In genomic region chr8:121116591-121117185, GRCm38 (mm10) we compare ENCODE assay signal across 8 mouse cellular contexts. TPM values are rescaled to one million over a fixed set of nuclear protein-coding genes. Genes with fewer than 3 reads are reported as not detected.
DNase-seq lines count a peak whose midpoint lies in the region; ATAC-seq and TF ChIP-seq lines count a peak whose summit lies in the region.

No protein-coding gene starts in this region.

- no peak; a peak in 1 of 6 replicates for TF ChIP-seq CTCF in MEL (IDR thresholded peaks at IDR 0.05 in 2 of 3, conservative IDR thresholded peaks at IDR 0.05 in 1 of 3; ENCODE audit: control insufficient read depth in 1 of 3, insufficient read depth in 1 of 3, low read depth in 2 of 3, low read length in 3 of 3, poor library complexity in 1 of 3, severe bottlenecking in 1 of 3)
- no peak for TF ChIP-seq CTCF in small intestine, adult 2 months (IDR thresholded peaks at IDR 0.05; ENCODE audit: extremely low read depth, insufficient read length, insufficient replicate concordance, low read depth, low read length)

- intact Hi-C loops in left cerebral cortex, postnatal 4 days (cut with DNase I): loop anchor here (5.0 kb wide), 1 partner anchor 276 kb away; no protein-coding TSS in a partner anchor

- H3K9ac ChIP-seq in MEL (ENCODE audit: control insufficient read depth, low read depth, low read length, poor library complexity, severe bottlenecking): peak overlapping the region; percentile 64
- peak overlapping the region; percentile 63 for H3K9ac ChIP-seq in limb, embryonic 11.5 days (ENCODE audit: low read length)

- no peak for TF ChIP-seq RAD21 in MEL (IDR thresholded peaks at IDR 0.05; ENCODE audit: low read depth, low read length)

- H3K36me3 ChIP-seq in MEL (ENCODE audit: control insufficient read depth in 1 of 2, insufficient read depth in 2 of 2, low read length in 2 of 2): peaks cover 0 to 6% of the 10 kb centered on the region in 2 experiments; a peak in 3 of 4 replicates
- peaks cover 9% of the 10 kb centered on the region; the same call in 1 of the 2 replicates for H3K36me3 ChIP-seq in heart, embryonic 10.5 days
- no peaks in the 10 kb centered on the region for H3K36me3 ChIP-seq in limb, embryonic 11.5 days (ENCODE audit: control insufficient read depth, insufficient read depth, low read length)
- no peaks in the 10 kb centered on the region for H3K36me3 ChIP-seq in small intestine, adult 2 months (ENCODE audit: control insufficient read depth, insufficient read depth, low read length)

- H3K27me3 ChIP-seq in MEL (ENCODE audit: control insufficient read depth in 1 of 2, insufficient read depth in 2 of 2, low read length in 2 of 2): no peaks in the 10 kb centered on the region
- peaks cover 94% of the 10 kb centered on the region for H3K27me3 ChIP-seq in heart, embryonic 10.5 days (ENCODE audit: insufficient read depth, poor library complexity, severe bottlenecking)
- peaks cover 68% of the 10 kb centered on the region for H3K27me3 ChIP-seq in limb, embryonic 11.5 days (ENCODE audit: control insufficient read depth, insufficient read depth, low read length)
- peaks cover 75% of the 10 kb centered on the region for H3K27me3 ChIP-seq in small intestine, adult 2 months (ENCODE audit: control insufficient read depth, insufficient read depth, low read length)

- peak overlapping the region; percentile 54 for H3K27ac ChIP-seq in MEL (ENCODE audit: control insufficient read depth, low read depth, low read length)
- H3K27ac ChIP-seq in heart, embryonic 10.5 days: peak overlapping the region; percentile 89
- H3K27ac ChIP-seq in limb, embryonic 11.5 days (replicated peaks; ENCODE audit: low read depth, low read length): no peak overlapping the region; the same call in 1 of the 2 replicates
- H3K27ac ChIP-seq in small intestine, adult 2 months (ENCODE audit: insufficient read depth, low read depth, low read length): no peak overlapping the region

- H3K4me3 ChIP-seq in MEL (ENCODE audit: control insufficient read depth in 1 of 2, insufficient read depth in 1 of 2, low read depth in 2 of 2, low read length in 2 of 2): peak overlapping the region; percentile 61 to 63
- H3K4me3 ChIP-seq in heart, embryonic 10.5 days: peak overlapping the region; percentile 78
- peak overlapping the region; percentile 50 for H3K4me3 ChIP-seq in limb, embryonic 11.5 days (ENCODE audit: low read depth, low read length)
- peak overlapping the region; percentile 63 for H3K4me3 ChIP-seq in small intestine, adult 2 months (ENCODE audit: low read depth, low read length)

- H3K79me2 ChIP-seq in MEL (ENCODE audit: control insufficient read depth, insufficient read depth, low read length, poor library complexity): peaks cover 52% of the 10 kb centered on the region

- WGBS in heart, embryonic 10.5 days: under 1% methylated on average over 55 of the region's 55 CpGs
- WGBS in limb, embryonic 11.5 days: under 1% methylated on average over 55 of the region's 55 CpGs
- 2% methylated on average over 55 of the region's 55 CpGs for WGBS in small intestine, adult 2 months

- peak; percentile 18 to 38 for DNase-seq in adrenal gland, adult 18-20 months (ENCODE audit: low spot score in 2 of 2)
- no peak for DNase-seq in adrenal gland, adult 8-10 months
- DNase-seq in MEL (ENCODE audit: low read depth, low spot score): peak; percentile 79
- peak; percentile 78 for DNase-seq in heart, embryonic 10.5 days (ENCODE audit: low spot score)
- peak; percentile 70 for DNase-seq in limb, embryonic 11.5 days (ENCODE audit: low spot score)
- no peak for DNase-seq in cerebellum, postnatal 10 days
- no peak for DNase-seq in left cerebral cortex, postnatal 4 days

- no peak for TF ChIP-seq POLR2A in MEL (IDR thresholded peaks at IDR 0.05; ENCODE audit: control insufficient read depth in 1 of 2, insufficient read depth in 1 of 2, low read depth in 1 of 2, low read length in 2 of 2, poor library complexity in 1 of 2)
- no peak for TF ChIP-seq POLR2A in small intestine, adult 2 months (IDR thresholded peaks at IDR 0.05; ENCODE audit: low read depth, low read length)

- H3K4me1 ChIP-seq in MEL (ENCODE audit: control insufficient read depth in 1 of 2, insufficient read depth in 2 of 2, low read length in 2 of 2): peaks cover 1 to 11% of the 10 kb centered on the region in 2 experiments; a peak in 3 of 4 replicates
- H3K4me1 ChIP-seq in heart, embryonic 10.5 days: peaks cover 49% of the 10 kb centered on the region
- H3K4me1 ChIP-seq in limb, embryonic 11.5 days (ENCODE audit: control insufficient read depth, insufficient read depth, low read length): peaks cover 28% of the 10 kb centered on the region
- peaks cover 9% of the 10 kb centered on the region; the same call in 1 of the 2 replicates for H3K4me1 ChIP-seq in small intestine, adult 2 months (ENCODE audit: control insufficient read depth, insufficient read depth, insufficient read length, low read length)

- peak; percentile 62 for ATAC-seq in limb, embryonic 11.5 days (ENCODE audit: insufficient number of reproducible peaks, low FRiP score, low TSS enrichment, low read depth)

- peak overlapping the region; percentile 88 for H3K4me2 ChIP-seq in limb, embryonic 11.5 days (ENCODE audit: low read depth, severe bottlenecking)

- no peak for TF ChIP-seq EP300 in MEL (IDR thresholded peaks at IDR 0.05; ENCODE audit: low read depth in 1 of 2, low read length in 2 of 2)

- no peaks in the 10 kb centered on the region for H3K9me3 ChIP-seq in MEL (replicated peaks; ENCODE audit: insufficient read depth, low read length)
- no peaks in the 10 kb centered on the region for H3K9me3 ChIP-seq in heart, embryonic 10.5 days
- H3K9me3 ChIP-seq in limb, embryonic 11.5 days (ENCODE audit: control insufficient read depth, low read length): no peaks in the 10 kb centered on the region

TF ChIP-seq in MEL, 35 proteins besides CTCF, POLR2A, EP300 and RAD21 (continues in another document):
- TF ChIP-seq GATA1 (IDR thresholded peaks at IDR 0.05; ENCODE audit: low read depth, low read length) (no peak), MEF2A (IDR thresholded peaks at IDR 0.05; ENCODE audit: extremely low read depth, insufficient replicate concordance, low read depth, low read length, poor library complexity, severe bottlenecking) (no peak), JUND (IDR thresholded peaks at IDR 0.05; ENCODE audit: low read depth, low read length) (no peak), UBTF (IDR thresholded peaks at IDR 0.05; ENCODE audit: borderline replicate concordance, insufficient read depth, low read depth, low read length) (no peak), USF2 (IDR thresholded peaks at IDR 0.05; ENCODE audit: borderline replicate concordance in 1 of 2, insufficient read depth in 1 of 2, low read depth in 1 of 2, low read length in 2 of 2) (no peak), ZC3H11A (IDR thresholded peaks at IDR 0.05; ENCODE audit: low read depth, low read length) (no peak), ELF1 (IDR thresholded peaks at IDR 0.05; ENCODE audit: low read depth, low read length) (no peak), MYC (IDR thresholded peaks at IDR 0.05; ENCODE audit: low read depth, low read length) (no peak), SMC3 (IDR thresholded peaks at IDR 0.05; ENCODE audit: low read depth, low read length) (no peak), TAL1 (IDR thresholded peaks at IDR 0.05; ENCODE audit: low read length) (no peak)

RNA-seq across cellular contexts. Expression of gene Foxc2, which starts 0.7 kb away (rescaled TPM):
- 1 to 10 TPM; 2.8 to 4.1 TPM for total RNA-seq in adrenal gland, adult 18-20 months (2021)
- 1 to 10 TPM; 3.9 to 5.9 (median 5.1) TPM for total RNA-seq in adrenal gland, adult 8-10 months (2022)
- 15.4 and 19.2 TPM in 2 replicates for total RNA-seq in MEL (2012; rRNA removed)
- polyA plus RNA-seq in MEL (2012; ENCODE audit: insufficient read depth in 1 of 2, insufficient read length in 2 of 2, low read depth in 1 of 2, low replicate concordance in 2 of 2, missing spikeins in 1 of 2): 10 to 100 TPM in 1 of 2 experiments, not detected in 1; 13.6 TPM
- polyA plus RNA-seq in heart, embryonic 10.5 days (2016; fragmentation: Nextera tagmentation; extraction: Ambion mirVana): 12.4 and 14.8 TPM in 2 replicates
- polyA plus RNA-seq in limb, embryonic 11.5 days (2014; fragmentation: Nextera tagmentation; extraction: Ambion mirVana): 3.2 and 4.2 TPM in 2 replicates
- polyA plus RNA-seq in small intestine, adult 2 months (2012; rRNA removed): 0.53 and 0.63 TPM in 2 replicates
- 1 to 10 TPM; 4.3 to 4.4 TPM for total RNA-seq in left cerebral cortex, postnatal 4 days (2021)

RNA-seq across cellular contexts. Expression of gene Mthfsd, which starts 8.5 kb away (rescaled TPM):
- total RNA-seq in adrenal gland, adult 18-20 months (2021): 10 to 100 TPM; 28.4 to 30.6 TPM
- 10 to 100 TPM; 35.0 to 59.1 (median 47.1) TPM for total RNA-seq in adrenal gland, adult 8-10 months (2022)
- total RNA-seq in MEL (2012; rRNA removed): 46.1 and 49.8 TPM in 2 replicates
- polyA plus RNA-seq in MEL (2012; ENCODE audit: insufficient read depth in 1 of 2, insufficient read length in 2 of 2, low read depth in 1 of 2, low replicate concordance in 2 of 2, missing spikeins in 1 of 2): 10 to 100 TPM in 1 of 2 experiments, not detected in 1; 62.6 TPM
- 57.0 and 58.7 TPM in 2 replicates for polyA plus RNA-seq in heart, embryonic 10.5 days (2016; fragmentation: Nextera tagmentation; extraction: Ambion mirVana)
- polyA plus RNA-seq in limb, embryonic 11.5 days (2014; fragmentation: Nextera tagmentation; extraction: Ambion mirVana): 61.9 and 64.6 TPM in 2 replicates
- polyA plus RNA-seq in small intestine, adult 2 months (2012; rRNA removed): 22.6 and 23.4 TPM in 2 replicates
- 10 to 100 TPM; 23.2 to 26.6 TPM for total RNA-seq in left cerebral cortex, postnatal 4 days (2021)

RNA-seq across cellular contexts. Expression of gene Foxl1, which starts 11.1 kb away (rescaled TPM):
- total RNA-seq in adrenal gland, adult 18-20 months (2021): under 1 TPM; 0.26 to 0.27 TPM
- under 1 TPM; 0.24 to 0.78 (median 0.54) TPM for total RNA-seq in adrenal gland, adult 8-10 months (2022)
- 0.12 and 0.13 TPM in 2 replicates for total RNA-seq in MEL (2012; rRNA removed)
- under 1 TPM in 1 of 2 experiments, not detected in 1; 0.07 TPM for polyA plus RNA-seq in MEL (2012; ENCODE audit: insufficient read depth in 1 of 2, insufficient read length in 2 of 2, low read depth in 1 of 2, low replicate concordance in 2 of 2, missing spikeins in 1 of 2)
- polyA plus RNA-seq in heart, embryonic 10.5 days (2016; fragmentation: Nextera tagmentation; extraction: Ambion mirVana): 0.53 and 2.0 TPM in 2 replicates
- polyA plus RNA-seq in limb, embryonic 11.5 days (2014; fragmentation: Nextera tagmentation; extraction: Ambion mirVana): 0.07 TPM in 1 of 2 replicates, not detected in the other
- polyA plus RNA-seq in small intestine, adult 2 months (2012; rRNA removed): 3.0 and 7.9 TPM in 2 replicates
- total RNA-seq in left cerebral cortex, postnatal 4 days (2021): under 1 TPM in 1 of 2 experiments, not detected in 1; 0.18 TPM

RNA-seq across cellular contexts. Expression of gene Foxf1, which starts 32.5 kb away (rescaled TPM):
- under 1 TPM; 0.36 to 0.38 TPM for total RNA-seq in adrenal gland, adult 18-20 months (2021)
- total RNA-seq in adrenal gland, adult 8-10 months (2022): under 1 TPM; 0.17 to 0.46 (median 0.29) TPM
- not detected in 2 replicates for total RNA-seq in MEL (2012; rRNA removed)
- not detected for polyA plus RNA-seq in MEL (2012; ENCODE audit: insufficient read depth in 1 of 2, insufficient read length in 2 of 2, low read depth in 1 of 2, low replicate concordance in 2 of 2, missing spikeins in 1 of 2)
- polyA plus RNA-seq in heart, embryonic 10.5 days (2016; fragmentation: Nextera tagmentation; extraction: Ambion mirVana): 3.1 and 41.3 TPM in 2 replicates
- 0.27 and 0.65 TPM in 2 replicates for polyA plus RNA-seq in limb, embryonic 11.5 days (2014; fragmentation: Nextera tagmentation; extraction: Ambion mirVana)
- polyA plus RNA-seq in small intestine, adult 2 months (2012; rRNA removed): 28.2 and 49.6 TPM in 2 replicates
- 1 to 10 TPM; 1.7 TPM for total RNA-seq in left cerebral cortex, postnatal 4 days (2021)

Comparison
In these comparisons a context has a peak if more than half of its experiments do, and no peak if none do; other contexts are left out.
1. DNase-seq: peak in adrenal gland, adult 18-20 months (2 of 2), MEL (single experiment), heart, embryonic 10.5 days (single experiment) and limb, embryonic 11.5 days (single experiment); none in adrenal gland, adult 8-10 months (single experiment), cerebellum, postnatal 10 days (0 of 2) and left cerebral cortex, postnatal 4 days (single experiment).
2. H3K27ac ChIP-seq: peak in MEL (single experiment) and heart, embryonic 10.5 days (single experiment); none in limb, embryonic 11.5 days (single experiment) and small intestine, adult 2 months (single experiment).
3. Peak in every context shown above with its lines, with median percentiles within 50 percentile points of each other: H3K4me3 ChIP-seq.